Mouse (Mus musculus) right cerebral cortex, postnatal 25 days (tissue): ENCODE results near the gene Hip1r.

ENCODE experiments used
- DNase-seq: peaks from one replicate; pipeline ENCODE4 v3.0.0; 2022

Hip1r gene

GRCm38 (mm10) chr5:123973299-123974178 is at the start of gene Hip1r:
TSS of gene Hip1r (plus strand) at chr5:123973628.
- peak; percentile 75 for DNase-seq

- DNase-seq: no peak
Measured at GRCm38 (mm10) chr5:123927118-123927517, 46.3 kb upstream of the Hip1r start, which contains the start of gene Gm43518. TSS of gene Gm43518 (plus strand) at chr5:123927418.

- peak; percentile 90 for DNase-seq
Measured at GRCm38 (mm10) chr5:123930508-123930989, 42.9 kb upstream of the Hip1r start, which contains the start of gene Ccdc62. TSS of gene Ccdc62 (plus strand) at chr5:123930679.

- DNase-seq: no peak
Measured at GRCm38 (mm10) chr5:123931131-123931530, 42.3 kb upstream of the Hip1r start.

GRCm38 (mm10) chr5:123932927-123933326 is 40.5 kb upstream of the Hip1r start:
- no peak for DNase-seq

GRCm38 (mm10) chr5:123933556-123933955 is 39.9 kb upstream of the Hip1r start:
- no peak for DNase-seq

- DNase-seq: no peak
Measured at GRCm38 (mm10) chr5:123933957-123934591, 39.4 kb upstream of the Hip1r start.

GRCm38 (mm10) chr5:123935931-123936330 is 37.5 kb upstream of the Hip1r start:
- no peak for DNase-seq

- no peak for DNase-seq
Measured at GRCm38 (mm10) chr5:123938479-123938878, 34.9 kb upstream of the Hip1r start.

- no peak for DNase-seq
Measured at GRCm38 (mm10) chr5:123946546-123946945, 26.9 kb upstream of the Hip1r start.

GRCm38 (mm10) chr5:123947041-123947761 is 26.2 kb upstream of the Hip1r start:
- DNase-seq: no peak

GRCm38 (mm10) chr5:123952365-123953045 is 20.9 kb upstream of the Hip1r start:
- DNase-seq: no peak

GRCm38 (mm10) chr5:123957213-123957612 is 16.2 kb upstream of the Hip1r start:
- DNase-seq: no peak

GRCm38 (mm10) chr5:123959018-123959417 is 14.4 kb upstream of the Hip1r start:
- DNase-seq: no peak

GRCm38 (mm10) chr5:123960129-123960528 is 13.3 kb upstream of the Hip1r start:
- DNase-seq: no peak

- no peak for DNase-seq
Measured at GRCm38 (mm10) chr5:123961046-123961445, 12.4 kb upstream of the Hip1r start.

- DNase-seq: no peak
Measured at GRCm38 (mm10) chr5:123964208-123964607, 9.2 kb upstream of the Hip1r start.

GRCm38 (mm10) chr5:123966759-123967158 is 6.7 kb upstream of the Hip1r start:
- DNase-seq: no peak

- DNase-seq: no peak
Measured at GRCm38 (mm10) chr5:123968468-123968867, 5.0 kb upstream of the Hip1r start.

GRCm38 (mm10) chr5:123969216-123969615 is 4.2 kb upstream of the Hip1r start:
- no peak for DNase-seq

GRCm38 (mm10) chr5:123970576-123970975 is 2.9 kb upstream of the Hip1r start:
- DNase-seq: peak; percentile 1

GRCm38 (mm10) chr5:123972453-123972852 is 975 bp upstream of the Hip1r start:
- DNase-seq: peak; percentile 2

- no peak for DNase-seq
Measured at GRCm38 (mm10) chr5:123974179-123974485, 704 bp downstream of the Hip1r start.
